Mouse (Mus musculus): ENCODE data around the gene Ptprg. TPM values are rescaled to one million over a fixed set of nuclear protein-coding genes. Genes with fewer than 3 reads are reported as not detected.

Ptprg gene
- polyA plus RNA-seq, 1 experiment from 2014 or later = 55.8 TPM

GRCm38 (mm10) chr14:11572395-11572784 is 19.1 kb downstream of the Ptprg start:
- Histone ChIP-seq H3K4me3 (no peak overlapping the region), H3K36me3 (no peaks in the 10 kb centered on the region), H3K9me3 (replicated peaks) (no peaks in the 10 kb centered on the region), H3K9ac (no peak overlapping the region), H3K27ac (no peak overlapping the region), H3K27me3 (no peaks in the 10 kb centered on the region), H3K4me1 (peaks cover 11% of the 10 kb centered on the region), H3K4me2 (replicated peaks) (no peak overlapping the region)
- no peak for ATAC-seq (ENCODE audit: low FRiP score)
- WGBS = 85% methylated on average over 2 of the region's 2 CpGs

- Histone ChIP-seq H3K4me3 (no peak overlapping the region), H3K4me1 (peaks cover 24% of the 10 kb centered on the region), H3K27ac (no peak overlapping the region), H3K36me3 (no peaks in the 10 kb centered on the region), H3K4me2 (replicated peaks) (no peak overlapping the region), H3K9ac (no peak overlapping the region), H3K9me3 (replicated peaks) (no peaks in the 10 kb centered on the region), H3K27me3 (no peaks in the 10 kb centered on the region)
- WGBS = 64% methylated on average over 5 of the region's 5 CpGs
- ATAC-seq (ENCODE audit: low FRiP score) = no peak
Measured at GRCm38 (mm10) chr14:11573710-11574109, 20.4 kb downstream of the Ptprg start.

GRCm38 (mm10) chr14:11577276-11577909 is 24.1 kb downstream of the Ptprg start:
- 14% methylated on average over 9 of the region's 9 CpGs for WGBS
- H3K4me2 ChIP-seq (replicated peaks) = no peak overlapping the region
- peak; percentile 62 for ATAC-seq (ENCODE audit: low FRiP score)
- H3K9ac ChIP-seq = no peak overlapping the region
- H3K27me3 ChIP-seq = no peaks in the 10 kb centered on the region
- no peaks in the 10 kb centered on the region for H3K9me3 ChIP-seq (replicated peaks)
- no peak overlapping the region for H3K27ac ChIP-seq
- no peaks in the 10 kb centered on the region for H3K36me3 ChIP-seq
- H3K4me3 ChIP-seq = no peak overlapping the region
- H3K4me1 ChIP-seq = peaks cover 22% of the 10 kb centered on the region

- Histone ChIP-seq H3K9me3 (replicated peaks) (no peaks in the 10 kb centered on the region), H3K4me1 (peaks cover 22% of the 10 kb centered on the region), H3K36me3 (no peaks in the 10 kb centered on the region), H3K4me3 (no peak overlapping the region), H3K27ac (no peak overlapping the region), H3K9ac (no peak overlapping the region), H3K4me2 (replicated peaks) (no peak overlapping the region), H3K27me3 (no peaks in the 10 kb centered on the region)
- 67% methylated on average over 8 of the region's 8 CpGs for WGBS
- no peak for ATAC-seq (ENCODE audit: low FRiP score)
Measured at GRCm38 (mm10) chr14:11577910-11578309, 24.6 kb downstream of the Ptprg start.

GRCm38 (mm10) chr14:11578492-11578967 is 25.2 kb downstream of the Ptprg start:
- Histone ChIP-seq H3K9ac (no peak overlapping the region), H3K4me2 (replicated peaks) (no peak overlapping the region), H3K9me3 (replicated peaks) (no peaks in the 10 kb centered on the region), H3K27me3 (no peaks in the 10 kb centered on the region), H3K4me3 (no peak overlapping the region), H3K36me3 (no peaks in the 10 kb centered on the region), H3K27ac (no peak overlapping the region), H3K4me1 (peaks cover 22% of the 10 kb centered on the region)
- ATAC-seq (ENCODE audit: low FRiP score) = no peak
- 66% methylated on average over 6 of the region's 6 CpGs for WGBS

- 97% methylated on average over 1 of the region's 1 CpGs for WGBS
Measured at GRCm38 (mm10) chr14:11579950-11580349, 26.6 kb downstream of the Ptprg start.

GRCm38 (mm10) chr14:11584263-11584662 is 30.9 kb downstream of the Ptprg start:
- ATAC-seq (ENCODE audit: low FRiP score) = peak; percentile 71; the same call in 1 of the 2 replicates
- H3K4me3 ChIP-seq = no peak overlapping the region
- no peak overlapping the region for H3K27ac ChIP-seq
- H3K9ac ChIP-seq = no peak overlapping the region
- H3K4me2 ChIP-seq (replicated peaks) = no peak overlapping the region
- no peaks in the 10 kb centered on the region for H3K27me3 ChIP-seq
- H3K9me3 ChIP-seq (replicated peaks) = no peaks in the 10 kb centered on the region
- H3K36me3 ChIP-seq = no peaks in the 10 kb centered on the region
- 52% methylated on average over 6 of the region's 6 CpGs for WGBS
- peaks cover 13% of the 10 kb centered on the region for H3K4me1 ChIP-seq

More at GRCm38 (mm10) chr14:11579950-11580349, 26.6 kb downstream of the Ptprg start:
- no peaks in the 10 kb centered on the region for H3K27me3 ChIP-seq
- peaks cover 33% of the 10 kb centered on the region for H3K4me1 ChIP-seq
- no peak overlapping the region for H3K9ac ChIP-seq
- H3K4me2 ChIP-seq (replicated peaks) = no peak overlapping the region
- H3K9me3 ChIP-seq (replicated peaks) = no peaks in the 10 kb centered on the region
- ATAC-seq (ENCODE audit: low FRiP score) = no peak
- no peak overlapping the region for H3K27ac ChIP-seq
- no peaks in the 10 kb centered on the region for H3K36me3 ChIP-seq
- H3K4me3 ChIP-seq = no peak overlapping the region

GRCm38 (mm10) chr14:11584929-11585633 is 31.7 kb downstream of the Ptprg start:
- 83% methylated on average over 5 of the region's 5 CpGs for WGBS

GRCm38 (mm10) chr14:11590387-11590786 is 37.1 kb downstream of the Ptprg start:
- H3K4me1 ChIP-seq = 0 out of 2 replicates have a peak, but pooled peaks cover 4% of the 10 kb centered on the region
- no peak overlapping the region for H3K27ac ChIP-seq
- H3K27me3 ChIP-seq = no peaks in the 10 kb centered on the region
- 77% methylated on average over 8 of the region's 8 CpGs for WGBS
- H3K4me2 ChIP-seq (replicated peaks) = no peak overlapping the region
- ATAC-seq (ENCODE audit: low FRiP score) = no peak
- no peak overlapping the region for H3K9ac ChIP-seq
- no peaks in the 10 kb centered on the region for H3K36me3 ChIP-seq
- no peaks in the 10 kb centered on the region for H3K9me3 ChIP-seq (replicated peaks)
- no peak overlapping the region for H3K4me3 ChIP-seq

More at GRCm38 (mm10) chr14:11584929-11585633, 31.7 kb downstream of the Ptprg start:
- peaks cover 13% of the 10 kb centered on the region for H3K4me1 ChIP-seq
- no peak overlapping the region for H3K4me3 ChIP-seq
- no peak overlapping the region for H3K9ac ChIP-seq
- H3K9me3 ChIP-seq (replicated peaks) = no peaks in the 10 kb centered on the region
- H3K36me3 ChIP-seq = no peaks in the 10 kb centered on the region
- no peak overlapping the region for H3K4me2 ChIP-seq (replicated peaks)
- no peak for ATAC-seq (ENCODE audit: low FRiP score)
- H3K27ac ChIP-seq = no peak overlapping the region
- H3K27me3 ChIP-seq = no peaks in the 10 kb centered on the region

- ATAC-seq (ENCODE audit: low FRiP score) = no peak
- WGBS = 84% methylated on average over 2 of the region's 2 CpGs
Measured at GRCm38 (mm10) chr14:11592650-11593049, 39.3 kb downstream of the Ptprg start.

GRCm38 (mm10) chr14:11594336-11594735 is 41.0 kb downstream of the Ptprg start:
- Histone ChIP-seq H3K4me3 (no peak overlapping the region), H3K36me3 (no peaks in the 10 kb centered on the region), H3K4me2 (replicated peaks) (no peak overlapping the region), H3K27ac (no peak overlapping the region), H3K4me1 (peaks cover 5% of the 10 kb centered on the region; the same call in 1 of the 2 replicates), H3K27me3 (no peaks in the 10 kb centered on the region), H3K9me3 (replicated peaks) (no peaks in the 10 kb centered on the region), H3K9ac (no peak overlapping the region)
- ATAC-seq (ENCODE audit: low FRiP score) = no peak
- 85% methylated on average over 5 of the region's 5 CpGs for WGBS

More at GRCm38 (mm10) chr14:11592650-11593049, 39.3 kb downstream of the Ptprg start:
- H3K4me2 ChIP-seq (replicated peaks) = no peak overlapping the region
- H3K27me3 ChIP-seq = no peaks in the 10 kb centered on the region
- H3K9me3 ChIP-seq (replicated peaks) = no peaks in the 10 kb centered on the region
- H3K9ac ChIP-seq = no peak overlapping the region
- no peaks in the 10 kb centered on the region for H3K36me3 ChIP-seq
- no peak overlapping the region for H3K4me3 ChIP-seq
- no peak overlapping the region for H3K27ac ChIP-seq
- H3K4me1 ChIP-seq = 0 out of 2 replicates have a peak, but pooled peaks cover 5% of the 10 kb centered on the region

GRCm38 (mm10) chr14:11604133-11604865 is 51.0 kb downstream of the Ptprg start:
- WGBS = 63% methylated on average over 8 of the region's 8 CpGs
- ATAC-seq (ENCODE audit: low FRiP score) = no peak

More at GRCm38 (mm10) chr14:11604133-11604865, 51.0 kb downstream of the Ptprg start:
- Histone ChIP-seq H3K4me2 (replicated peaks) (no peak overlapping the region), H3K27me3 (no peaks in the 10 kb centered on the region), H3K27ac (no peak overlapping the region), H3K36me3 (no peaks in the 10 kb centered on the region), H3K4me3 (no peak overlapping the region), H3K4me1 (no peaks in the 10 kb centered on the region; the same call in 1 of the 2 replicates), H3K9me3 (replicated peaks) (no peaks in the 10 kb centered on the region), H3K9ac (no peak overlapping the region)
